Mouse (Mus musculus) myocyte (in vitro differentiated cells): ENCODE measurements around the gene Inca1.

Source experiments
- CEBPB ChIP-seq: IDR thresholded peaks from 2 replicates; pipeline ENCODE4 v1.6.1; 2011; ENCODE audit warnings: mild to moderate bottlenecking, moderate library complexity; ENCODE audit not compliant: poor library complexity, insufficient read depth, severe bottlenecking
- E2F4 ChIP-seq: IDR thresholded peaks from one replicate; pipeline ENCODE4 v1.6.1; 2011; ENCODE audit warnings: mild to moderate bottlenecking, control low read depth, moderate library complexity; ENCODE audit not compliant: insufficient read depth
- MAX ChIP-seq: IDR thresholded peaks from one replicate; pipeline ENCODE4 v1.6.1; 2011; ENCODE audit warnings: low read depth, mild to moderate bottlenecking, control low read depth
- MYOD1 ChIP-seq, 3 experiments: IDR thresholded peaks; one replicate each; pipeline ENCODE4 v1.6.1; 2011; ENCODE audit warnings: control low read depth in 2 of 3, low read depth in 2 of 3, mild to moderate bottlenecking in 2 of 3, moderate library complexity in 1 of 3; ENCODE audit not compliant: insufficient read length in 2 of 3, control insufficient read depth in 1 of 3
- MYOG ChIP-seq, 3 experiments: IDR thresholded peaks; one replicate each; pipeline ENCODE4 v1.6.1; 2011; ENCODE audit warnings: control low read depth in 2 of 3, low read depth in 2 of 3, mild to moderate bottlenecking in 2 of 3; ENCODE audit not compliant: insufficient read length in 2 of 3, control insufficient read depth in 1 of 3, insufficient read depth in 1 of 3
- POLR2A ChIP-seq: IDR thresholded peaks from one replicate; pipeline ENCODE4 v1.6.1; 2011; ENCODE audit warnings: low read depth, mild to moderate bottlenecking, control low read depth, moderate library complexity; ENCODE audit not compliant: insufficient read length
- POLR2AphosphoS2 ChIP-seq: IDR thresholded peaks from one replicate; pipeline ENCODE4 v1.6.1; 2011; ENCODE audit warnings: low read depth, control low read depth; ENCODE audit not compliant: insufficient read length
- REST ChIP-seq: IDR thresholded peaks from one replicate; pipeline ENCODE4 v1.6.1; 2011; ENCODE audit warnings: mild to moderate bottlenecking, control low read depth, moderate library complexity; ENCODE audit not compliant: insufficient read depth, insufficient read length
- TCF12 ChIP-seq: IDR thresholded peaks from one replicate; pipeline ENCODE4 v1.6.1; 2011; ENCODE audit warnings: mild to moderate bottlenecking, control low read depth; ENCODE audit not compliant: poor library complexity, insufficient read depth, severe bottlenecking
- TCF3 ChIP-seq: IDR thresholded peaks from one replicate; pipeline ENCODE4 v1.6.1; 2011; ENCODE audit warnings: low read depth, control low read depth; ENCODE audit not compliant: insufficient read length
- USF1 ChIP-seq: IDR thresholded peaks from one replicate; pipeline ENCODE4 v1.6.1; 2011; ENCODE audit warnings: low read depth, mild to moderate bottlenecking, control low read depth, moderate library complexity

DNA sequence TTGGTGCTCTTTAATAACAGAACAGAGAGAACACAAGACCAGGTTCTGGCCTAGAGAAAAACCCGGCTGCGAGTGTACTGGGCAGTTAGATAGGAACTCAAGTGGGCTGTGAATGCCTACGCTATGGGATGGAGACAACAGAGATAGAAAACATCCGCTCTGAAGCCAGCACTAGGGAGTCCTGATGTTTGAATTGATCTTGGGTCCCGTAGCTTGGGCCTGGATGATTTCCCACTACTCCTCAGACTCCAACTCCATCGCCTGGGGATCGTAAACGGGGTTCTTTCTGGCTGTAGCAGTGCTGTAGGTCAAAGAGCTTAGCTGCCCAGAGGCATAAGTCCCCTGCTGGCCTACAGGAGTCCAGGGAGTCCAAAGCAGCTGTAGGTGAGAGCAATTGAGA, 11.6 kb downstream of the Inca1 start:
- TF ChIP-seq MAX = no peak
- TF ChIP-seq POLR2A = no peak
- no peak for TF ChIP-seq TCF3
- TF ChIP-seq TCF12 = no peak
- TF ChIP-seq CEBPB = no peak
- no peak for TF ChIP-seq MYOG (IDR thresholded peaks at IDR 0.05; ENCODE audit: control insufficient read depth in 1 of 3, insufficient read depth in 1 of 3, insufficient read length in 2 of 3, low read depth in 2 of 3)
- no peak for TF ChIP-seq POLR2AphosphoS2
- TF ChIP-seq USF1 = no peak
- no peak for TF ChIP-seq E2F4
- TF ChIP-seq REST = no peak
- TF ChIP-seq MYOD1 (IDR thresholded peaks at IDR 0.05; ENCODE audit: control insufficient read depth in 1 of 3, insufficient read length in 2 of 3, low read depth in 2 of 3) = no peak
